Mouse (Mus musculus): ENCODE measurements around the gene Paics. TPM values are rescaled to one million over a fixed set of nuclear protein-coding genes. Genes with fewer than 3 reads are reported as not detected.
"Not testable (repeated sequence)": the region's sequence is repeated elsewhere in the genome, so short reads cannot be mapped to it uniquely, and the experiment has no call there.

Paics gene
- total RNA-seq, 4 experiments from 2014 or later, result 150 to 159 (median 158) TPM

GRCm38 (mm10) chr5:76950343-76951105 is 583 bp upstream of the Paics start:
- DNase-seq (ENCODE audit: low spot score in 2 of 2), result no peak

GRCm38 (mm10) chr5:76952112-76953040 is 1.3 kb downstream of the Paics start:
- DNase-seq (ENCODE audit: low spot score in 2 of 2), result no peak

GRCm38 (mm10) chr5:76953794-76954193 is 2.7 kb downstream of the Paics start:
- DNase-seq (ENCODE audit: low spot score in 2 of 2), result no peak

- no peak for DNase-seq (ENCODE audit: low spot score in 2 of 2)
These were observed 3.3 kb downstream of the Paics start for GRCm38 (mm10) chr5:76954271-76954900.

GRCm38 (mm10) chr5:76955474-76955873 is 4.4 kb downstream of the Paics start:
- no peak for DNase-seq (ENCODE audit: low spot score in 2 of 2)

GRCm38 (mm10) chr5:76957954-76958353 is 6.8 kb downstream of the Paics start:
- DNase-seq (ENCODE audit: low spot score in 2 of 2), result no peak

- DNase-seq (ENCODE audit: low spot score in 2 of 2), result no peak
These were observed 8.5 kb downstream of the Paics start for GRCm38 (mm10) chr5:76959587-76959986.

- DNase-seq (ENCODE audit: low spot score in 2 of 2), result no peak
These were observed 11.4 kb downstream of the Paics start for GRCm38 (mm10) chr5:76962545-76962944.

- DNase-seq (ENCODE audit: low spot score in 2 of 2), result no peak
These were observed 13.5 kb downstream of the Paics start for GRCm38 (mm10) chr5:76964651-76965050.

- DNase-seq (ENCODE audit: low spot score in 2 of 2), result no peak
These were observed 18.1 kb downstream of the Paics start for GRCm38 (mm10) chr5:76969250-76969649.

GRCm38 (mm10) chr5:76971115-76971514 is 20.0 kb downstream of the Paics start:
- DNase-seq (ENCODE audit: low spot score in 2 of 2), result not testable (repeated sequence)

- no peak for DNase-seq (ENCODE audit: low spot score in 2 of 2)
These were observed 22.4 kb downstream of the Paics start for GRCm38 (mm10) chr5:76973488-76973887.

GRCm38 (mm10) chr5:76974207-76974553 is 23.1 kb downstream of the Paics start:
- DNase-seq (ENCODE audit: low spot score in 2 of 2), result no peak

- DNase-seq (ENCODE audit: low spot score in 2 of 2), result peak; percentile 74 to 76
These were observed 23.6 kb downstream of the Paics start, which contains the start of gene Srp72 for GRCm38 (mm10) chr5:76974554-76975285. TSS of gene Srp72 (plus strand) at chr5:76974683.

GRCm38 (mm10) chr5:76975736-76976135 is 24.6 kb downstream of the Paics start:
- DNase-seq (ENCODE audit: low spot score in 2 of 2), result no peak

- DNase-seq (ENCODE audit: low spot score in 2 of 2), result no peak
These were observed 32.9 kb downstream of the Paics start for GRCm38 (mm10) chr5:76984015-76984414.

- DNase-seq (ENCODE audit: low spot score in 2 of 2), result no peak
These were observed 39.7 kb downstream of the Paics start for GRCm38 (mm10) chr5:76990789-76991188.

- no peak for DNase-seq (ENCODE audit: low spot score in 2 of 2)
These were observed 42.2 kb downstream of the Paics start for GRCm38 (mm10) chr5:76993174-76993814.

- DNase-seq (ENCODE audit: low spot score in 2 of 2), result no peak
These were observed 47.3 kb downstream of the Paics start for GRCm38 (mm10) chr5:76998416-76998815.

GRCm38 (mm10) chr5:77001192-77001591 is 50.1 kb downstream of the Paics start:
- no peak for DNase-seq (ENCODE audit: low spot score in 2 of 2)
